Mouse (Mus musculus): ENCODE measurements at regions not wholly inside any gene's neighbourhood (a gene's known extent, or its start where the extent isn't known, plus 50 kb on each side); places are given as distances from the start of the nearest gene placed in this dataset.

- peaks cover 4% of the 10 kb centered on the region; the same call in 1 of the 2 replicates for H3K27me3 ChIP-seq (ENCODE audit: control insufficient read depth, insufficient read depth, low read length)
- H3K4me2 ChIP-seq (replicated peaks; ENCODE audit: low read depth, low read length) = no peak overlapping the region
- peaks cover 28% of the 10 kb centered on the region for H3K4me1 ChIP-seq (ENCODE audit: control insufficient read depth, insufficient read depth, low read length)
- WGBS = 36% methylated on average over 4 of the region's 4 CpGs
- H3K9ac ChIP-seq (ENCODE audit: low read depth, low read length) = no peak overlapping the region
- no peaks in the 10 kb centered on the region for H3K36me3 ChIP-seq (ENCODE audit: control insufficient read depth, insufficient read depth, low read length)
- no peak overlapping the region for H3K4me3 ChIP-seq (ENCODE audit: low read length)
- H3K27ac ChIP-seq (ENCODE audit: low read depth, low read length) = no peak overlapping the region
- ATAC-seq (ENCODE audit: low FRiP score, low TSS enrichment) = no peak
- H3K9me3 ChIP-seq (ENCODE audit: control insufficient read depth, low read length) = no peaks in the 10 kb centered on the region
Measured at GRCm38 (mm10) chr9:61316442-61316841, 55.7 kb upstream of the Tle3 start.

- Histone ChIP-seq H3K4me2 (replicated peaks; ENCODE audit: low read depth, low read length) (no peak overlapping the region), H3K4me3 (ENCODE audit: low read length) (no peak overlapping the region), H3K36me3 (ENCODE audit: control insufficient read depth, insufficient read depth, low read length) (no peaks in the 10 kb centered on the region), H3K27me3 (ENCODE audit: control insufficient read depth, insufficient read depth, low read length) (0 out of 2 replicates have a peak, but pooled peaks cover 9% of the 10 kb centered on the region), H3K9ac (ENCODE audit: low read depth, low read length) (no peak overlapping the region), H3K4me1 (ENCODE audit: control insufficient read depth, insufficient read depth, low read length) (peaks cover 31% of the 10 kb centered on the region), H3K9me3 (ENCODE audit: control insufficient read depth, low read length) (no peaks in the 10 kb centered on the region), H3K27ac (ENCODE audit: low read depth, low read length) (no peak overlapping the region)
- no peak for ATAC-seq (ENCODE audit: low FRiP score, low TSS enrichment)
- WGBS = 69% methylated on average over 6 of the region's 6 CpGs
Measured at GRCm38 (mm10) chr9:61319721-61320120, 52.4 kb upstream of the Tle3 start.

GRCm38 (mm10) chr9:61321314-61321713, 50.9 kb upstream of the Tle3 start:
- peaks cover 19% of the 10 kb centered on the region for H3K4me1 ChIP-seq (ENCODE audit: control insufficient read depth, insufficient read depth, low read length)
- H3K36me3 ChIP-seq (ENCODE audit: control insufficient read depth, insufficient read depth, low read length) = no peaks in the 10 kb centered on the region
- no peak overlapping the region for H3K27ac ChIP-seq (ENCODE audit: low read depth, low read length)
- H3K27me3 ChIP-seq (ENCODE audit: control insufficient read depth, insufficient read depth, low read length) = peaks cover 9% of the 10 kb centered on the region; the same call in 1 of the 2 replicates
- ATAC-seq (ENCODE audit: low FRiP score, low TSS enrichment) = no peak
- H3K4me2 ChIP-seq (replicated peaks; ENCODE audit: low read depth, low read length) = no peak overlapping the region
- H3K9me3 ChIP-seq (ENCODE audit: control insufficient read depth, low read length) = no peaks in the 10 kb centered on the region
- no peak overlapping the region for H3K4me3 ChIP-seq (ENCODE audit: low read length)
- 74% methylated on average over 1 of the region's 1 CpGs for WGBS
- H3K9ac ChIP-seq (ENCODE audit: low read depth, low read length) = no peak overlapping the region

- no peak overlapping the region for H3K4me2 ChIP-seq (replicated peaks; ENCODE audit: low read depth, low read length)
- no peak overlapping the region for H3K9ac ChIP-seq (ENCODE audit: low read depth, low read length)
- ATAC-seq (ENCODE audit: low FRiP score, low TSS enrichment) = no peak
- no peaks in the 10 kb centered on the region for H3K9me3 ChIP-seq (ENCODE audit: control insufficient read depth, low read length)
- WGBS = 61% methylated on average over 8 of the region's 8 CpGs
- peaks cover 9% of the 10 kb centered on the region; the same call in 1 of the 2 replicates for H3K27me3 ChIP-seq (ENCODE audit: control insufficient read depth, insufficient read depth, low read length)
- H3K4me3 ChIP-seq (ENCODE audit: low read length) = no peak overlapping the region
- no peaks in the 10 kb centered on the region for H3K36me3 ChIP-seq (ENCODE audit: control insufficient read depth, insufficient read depth, low read length)
- H3K27ac ChIP-seq (ENCODE audit: low read depth, low read length) = no peak overlapping the region
- H3K4me1 ChIP-seq (ENCODE audit: control insufficient read depth, insufficient read depth, low read length) = peaks cover 18% of the 10 kb centered on the region
Measured at GRCm38 (mm10) chr9:61321825-61322224, 50.3 kb upstream of the Tle3 start.

- Histone ChIP-seq H3K9me3 (ENCODE audit: control insufficient read depth, low read length) (no peaks in the 10 kb centered on the region), H3K4me3 (ENCODE audit: low read length) (no peak overlapping the region), H3K4me2 (replicated peaks; ENCODE audit: low read depth, low read length) (no peak overlapping the region), H3K36me3 (ENCODE audit: control insufficient read depth, insufficient read depth, low read length) (no peaks in the 10 kb centered on the region), H3K27ac (ENCODE audit: low read depth, low read length) (no peak overlapping the region), H3K9ac (ENCODE audit: low read depth, low read length) (no peak overlapping the region), H3K4me1 (ENCODE audit: control insufficient read depth, insufficient read depth, low read length) (peaks cover 18% of the 10 kb centered on the region), H3K27me3 (ENCODE audit: control insufficient read depth, insufficient read depth, low read length) (peaks cover 9% of the 10 kb centered on the region; the same call in 1 of the 2 replicates)
- no peak for ATAC-seq (ENCODE audit: low FRiP score, low TSS enrichment)
- 51% methylated on average over 11 of the region's 11 CpGs for WGBS
Measured at GRCm38 (mm10) chr9:61322333-61322732, 49.8 kb upstream of the Tle3 start.

Data from kidney, embryonic 14.5 days (tissue).